Mouse (Mus musculus): ENCODE data around the gene Clhc1. TPM values are rescaled to one million over a fixed set of nuclear protein-coding genes. Genes with fewer than 3 reads are reported as not detected.
"Not testable (repeated sequence)": the region's sequence is repeated elsewhere in the genome, so short reads cannot be mapped to it uniquely, and the experiment has no call there.

Gene Clhc1
- polyA plus RNA-seq, 1 experiment from 2014 or later: 0.21 TPM

DNA sequence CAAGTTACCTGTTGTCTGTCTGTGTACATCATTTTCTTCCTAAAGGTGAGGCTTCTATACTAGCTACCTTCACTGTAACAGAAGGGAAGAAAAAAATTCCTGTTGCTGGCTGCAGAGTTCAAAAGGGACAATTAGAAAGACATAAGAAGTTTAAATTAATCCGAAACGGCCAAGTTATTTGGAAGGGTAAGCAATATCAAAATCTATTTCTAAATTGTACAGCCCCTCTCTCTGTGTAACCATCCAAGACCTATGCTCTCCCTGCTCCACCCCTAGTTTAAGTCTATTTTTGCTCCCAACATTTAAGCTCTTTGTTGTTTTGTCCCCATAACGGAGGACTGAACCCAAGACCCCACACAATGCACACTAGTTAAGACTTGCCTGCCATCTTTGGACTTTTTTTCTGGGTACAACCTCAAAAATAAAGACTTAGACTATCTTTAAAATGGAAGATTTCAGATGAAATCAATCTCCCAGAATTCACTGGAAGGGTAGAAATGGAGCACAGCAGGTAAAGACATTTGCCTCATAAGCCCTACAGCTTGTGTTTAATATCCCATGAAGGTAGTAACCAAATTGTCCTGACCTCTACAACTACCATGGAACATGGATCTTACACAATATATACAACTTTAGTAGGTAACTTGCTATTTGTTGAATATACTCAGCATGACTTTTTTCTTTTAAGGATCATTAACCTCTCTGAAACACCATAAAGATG, 3.4 kb upstream of the Clhc1 start:
- peaks cover 63% of the 10 kb centered on the region for H3K36me3 ChIP-seq
- H3K9ac ChIP-seq: no peak overlapping the region
- peaks cover 24% of the 10 kb centered on the region for H3K4me1 ChIP-seq
- no peak for ATAC-seq
- H3K27me3 ChIP-seq (replicated peaks): no peaks in the 10 kb centered on the region
- no peak overlapping the region for H3K4me2 ChIP-seq
- 0 out of 2 replicates have a peak overlapping the region, but pooled peaks have one; percentile 10 for H3K27ac ChIP-seq
- no peaks in the 10 kb centered on the region for H3K9me3 ChIP-seq (replicated peaks)
- no peak overlapping the region for H3K4me3 ChIP-seq
- WGBS (ENCODE audit: insufficient replicate concordance): 87% methylated on average over 3 of the region's 3 CpGs

- H3K4me3 ChIP-seq; H3K27me3 ChIP-seq (replicated peaks); ATAC-seq; H3K9ac ChIP-seq; H3K9me3 ChIP-seq (replicated peaks): not testable (repeated sequence)
- Histone ChIP-seq H3K27ac (peak overlapping the region; percentile 36; the same call in 1 of the 2 replicates), H3K4me2 (peak overlapping the region; percentile 18; the same call in 1 of the 2 replicates), H3K36me3 (peaks cover 61% of the 10 kb centered on the region), H3K4me1 (peaks cover 28% of the 10 kb centered on the region)
- WGBS (ENCODE audit: insufficient replicate concordance): 74% methylated on average over 4 of the region's 4 CpGs
These were observed 2.5 kb upstream of the Clhc1 start for GRCm38 (mm10) chr11:29545150-29545752.

DNA sequence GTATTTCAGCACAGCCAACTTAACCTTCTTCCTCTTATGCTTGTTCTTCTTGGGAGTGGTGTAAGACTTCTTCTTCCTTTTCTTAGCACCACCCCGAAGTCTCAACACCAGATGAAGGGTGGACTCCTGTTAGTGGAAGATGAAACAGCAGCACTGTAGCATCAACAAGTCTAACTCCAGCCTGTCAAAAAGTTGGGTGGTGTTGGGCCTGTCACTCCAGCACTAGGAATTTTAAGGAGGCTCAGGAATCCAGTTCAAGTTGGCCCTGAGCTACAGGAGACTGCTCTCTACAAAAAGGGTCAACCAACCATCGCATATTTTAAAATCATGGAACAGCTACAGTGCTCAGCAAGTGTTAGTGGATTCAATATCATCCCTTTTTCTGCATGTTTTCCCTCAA, 1.5 kb upstream of the Clhc1 start:
- not testable (repeated sequence) for H3K27me3 ChIP-seq (replicated peaks); ATAC-seq; H3K9me3 ChIP-seq (replicated peaks)
- H3K36me3 ChIP-seq: peaks cover 51% of the 10 kb centered on the region
- H3K27ac ChIP-seq: peak overlapping the region; percentile 86
- peak overlapping the region; percentile 83 for H3K4me2 ChIP-seq
- H3K4me1 ChIP-seq: peaks cover 28% of the 10 kb centered on the region
- H3K9ac ChIP-seq: peak overlapping the region; percentile 91
- 49% methylated on average over 2 of the region's 2 CpGs for WGBS (ENCODE audit: insufficient replicate concordance)
- H3K4me3 ChIP-seq: peak overlapping the region; percentile 88

- Histone ChIP-seq H3K4me3 (peak overlapping the region; percentile 88), H3K9me3 (replicated peaks) (no peaks in the 10 kb centered on the region), H3K9ac (peak overlapping the region; percentile 91), H3K27me3 (replicated peaks) (no peaks in the 10 kb centered on the region), H3K36me3 (peaks cover 47% of the 10 kb centered on the region), H3K4me1 (peaks cover 28% of the 10 kb centered on the region), H3K4me2 (peak overlapping the region; percentile 83), H3K27ac (peak overlapping the region; percentile 86)
- 4% methylated on average over 2 of the region's 2 CpGs for WGBS (ENCODE audit: insufficient replicate concordance)
- no peak for ATAC-seq
These were observed 988 bp upstream of the Clhc1 start for GRCm38 (mm10) chr11:29546762-29547161.

GRCm38 (mm10) chr11:29547249-29547751, 450 bp upstream of the Clhc1 start:
- under 1% methylated on average over 27 of the region's 27 CpGs for WGBS (ENCODE audit: insufficient replicate concordance)
- peak; percentile 25 for ATAC-seq
- no peaks in the 10 kb centered on the region for H3K9me3 ChIP-seq (replicated peaks)

GRCm38 (mm10) chr11:29548504-29549424, 1.0 kb downstream of the Clhc1 start:
- Histone ChIP-seq H3K36me3 (peaks cover 31% of the 10 kb centered on the region), H3K9me3 (replicated peaks) (no peaks in the 10 kb centered on the region), H3K27ac (peak overlapping the region; percentile 86), H3K9ac (peak overlapping the region; percentile 91), H3K4me2 (peak overlapping the region; percentile 83), H3K27me3 (replicated peaks) (no peaks in the 10 kb centered on the region), H3K4me3 (peak overlapping the region; percentile 88), H3K4me1 (peaks cover 28% of the 10 kb centered on the region)
- ATAC-seq: no peak
- 16% methylated on average over 23 of the region's 23 CpGs for WGBS (ENCODE audit: insufficient replicate concordance)

More at GRCm38 (mm10) chr11:29547249-29547751, 450 bp upstream of the Clhc1 start:
- peaks cover 44% of the 10 kb centered on the region for H3K36me3 ChIP-seq
- peaks cover 28% of the 10 kb centered on the region for H3K4me1 ChIP-seq
- H3K4me3 ChIP-seq: peak overlapping the region; percentile 88
- H3K27ac ChIP-seq: peak overlapping the region; percentile 86
- peak overlapping the region; percentile 83 for H3K4me2 ChIP-seq
- H3K9ac ChIP-seq: peak overlapping the region; percentile 91
- H3K27me3 ChIP-seq (replicated peaks): no peaks in the 10 kb centered on the region

DNA sequence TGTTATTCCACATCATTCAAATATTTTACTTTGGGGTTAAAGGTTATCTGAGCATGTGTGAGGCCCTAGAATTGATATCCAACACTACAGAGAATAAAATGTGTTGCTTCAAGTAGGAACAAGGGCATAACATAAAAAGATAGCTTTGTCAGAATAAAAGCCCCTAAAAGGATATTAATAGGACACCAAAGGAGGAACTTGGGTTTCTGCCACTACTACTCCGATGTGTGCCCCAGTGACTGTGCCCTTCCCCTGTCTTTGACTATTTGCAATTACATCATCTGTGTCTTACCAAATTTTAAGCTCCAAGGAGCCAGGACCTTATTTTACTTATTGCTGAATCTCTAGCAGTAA, 1.7 kb downstream of the Clhc1 start:
- peaks cover 28% of the 10 kb centered on the region for H3K4me1 ChIP-seq
- ATAC-seq: no peak
- H3K27ac ChIP-seq: no peak overlapping the region
- H3K9ac ChIP-seq: 0 out of 2 replicates have a peak overlapping the region, but pooled peaks have one; percentile 91
- peak overlapping the region; percentile 83 for H3K4me2 ChIP-seq
- H3K4me3 ChIP-seq: no peak overlapping the region; the same call in 1 of the 2 replicates
- H3K36me3 ChIP-seq: peaks cover 25% of the 10 kb centered on the region
- WGBS (ENCODE audit: insufficient replicate concordance): 45% methylated on average over 1 of the region's 1 CpGs
- H3K9me3 ChIP-seq (replicated peaks): no peaks in the 10 kb centered on the region
- no peaks in the 10 kb centered on the region for H3K27me3 ChIP-seq (replicated peaks)

- H3K9me3 ChIP-seq (replicated peaks): no peaks in the 10 kb centered on the region
- H3K9ac ChIP-seq: no peak overlapping the region
- H3K4me3 ChIP-seq: no peak overlapping the region
- no peaks in the 10 kb centered on the region for H3K4me1 ChIP-seq
- WGBS (ENCODE audit: insufficient replicate concordance): 74% methylated on average over 9 of the region's 9 CpGs
- H3K27ac ChIP-seq: no peak overlapping the region
- no peak for ATAC-seq
- H3K27me3 ChIP-seq (replicated peaks): no peaks in the 10 kb centered on the region
- no peak overlapping the region for H3K4me2 ChIP-seq
- H3K36me3 ChIP-seq: no peaks in the 10 kb centered on the region
These were observed 12.7 kb downstream of the Clhc1 start for GRCm38 (mm10) chr11:29560452-29560851.

GRCm38 (mm10) chr11:29560990-29561389, 13.2 kb downstream of the Clhc1 start:
- no peak overlapping the region for H3K4me3 ChIP-seq
- no peak overlapping the region for H3K27ac ChIP-seq
- WGBS (ENCODE audit: insufficient replicate concordance): 69% methylated on average over 3 of the region's 3 CpGs
- no peak for ATAC-seq
- no peaks in the 10 kb centered on the region for H3K27me3 ChIP-seq (replicated peaks)
- H3K9me3 ChIP-seq (replicated peaks): no peaks in the 10 kb centered on the region
- H3K4me1 ChIP-seq: no peaks in the 10 kb centered on the region
- no peak overlapping the region for H3K4me2 ChIP-seq
- no peak overlapping the region for H3K9ac ChIP-seq
- H3K36me3 ChIP-seq: no peaks in the 10 kb centered on the region

DNA sequence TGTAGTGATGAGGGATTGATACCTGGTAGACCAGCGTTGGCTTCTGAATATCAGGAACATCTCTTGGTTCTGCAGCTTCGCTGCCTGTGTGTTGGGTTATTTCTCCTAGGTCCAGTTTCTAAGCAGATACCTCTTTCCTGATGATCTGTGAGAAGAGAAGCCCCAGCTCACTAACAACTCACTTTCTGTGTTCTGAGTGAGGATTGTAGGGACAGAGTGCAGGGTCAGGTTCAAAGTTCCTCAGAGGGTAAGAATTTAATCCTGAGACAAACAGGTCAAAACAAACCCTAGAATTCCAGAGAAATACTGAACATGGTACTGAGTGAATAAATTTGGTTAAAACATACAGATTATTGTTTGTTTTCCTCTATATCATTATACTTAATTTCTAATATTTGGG, 15.7 kb downstream of the Clhc1 start:
- ATAC-seq: no peak
- Histone ChIP-seq H3K4me1 (no peaks in the 10 kb centered on the region), H3K9ac (no peak overlapping the region), H3K27ac (no peak overlapping the region), H3K4me3 (no peak overlapping the region), H3K4me2 (no peak overlapping the region), H3K27me3 (replicated peaks) (no peaks in the 10 kb centered on the region), H3K9me3 (replicated peaks) (no peaks in the 10 kb centered on the region), H3K36me3 (no peaks in the 10 kb centered on the region)
- 73% methylated on average over 2 of the region's 2 CpGs for WGBS (ENCODE audit: insufficient replicate concordance)

DNA sequence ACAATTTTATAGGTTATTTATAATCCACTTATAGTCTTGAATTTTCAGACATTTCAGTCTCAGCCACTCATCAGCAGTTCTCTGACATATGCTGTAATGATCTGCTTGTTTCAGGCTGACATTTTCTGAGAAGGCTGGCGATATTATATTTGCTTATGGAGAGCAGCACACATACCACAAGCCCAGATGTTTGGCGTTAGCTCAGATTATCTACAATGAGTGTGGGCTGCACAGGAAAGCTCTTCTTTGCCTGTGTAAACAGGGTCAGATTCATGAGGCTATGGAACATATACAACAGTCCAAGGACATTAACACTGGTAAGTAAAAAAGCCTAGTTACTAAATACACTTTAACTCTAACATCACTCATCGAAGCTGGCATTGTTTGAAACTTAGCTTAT, 23.8 kb downstream of the Clhc1 start:
- no peak for ATAC-seq
- H3K36me3 ChIP-seq: no peaks in the 10 kb centered on the region
- 42% methylated on average over 3 of the region's 3 CpGs for WGBS (ENCODE audit: insufficient replicate concordance)
- H3K27me3 ChIP-seq (replicated peaks): no peaks in the 10 kb centered on the region
- no peak overlapping the region for H3K4me3 ChIP-seq
- no peaks in the 10 kb centered on the region for H3K4me1 ChIP-seq
- no peak overlapping the region for H3K4me2 ChIP-seq
- H3K9ac ChIP-seq: no peak overlapping the region
- H3K27ac ChIP-seq: no peak overlapping the region
- H3K9me3 ChIP-seq (replicated peaks): no peaks in the 10 kb centered on the region

Data from liver, embryonic 12.5 days (tissue).